Mouse (Mus musculus) mesoderm, embryonic 11.5 days (tissue): ENCODE data around the gene 2010111I01Rik.
"Not testable (repeated sequence)": the region's sequence is repeated elsewhere in the genome, so short reads cannot be mapped to it uniquely, and the experiment has no call there.

Source experiments
- DNase-seq: peaks from one replicate; pipeline ENCODE4 v3.0.0-alpha.2; 2012; ENCODE audit warnings: low read depth, low spot score

2010111I01Rik gene

DNA sequence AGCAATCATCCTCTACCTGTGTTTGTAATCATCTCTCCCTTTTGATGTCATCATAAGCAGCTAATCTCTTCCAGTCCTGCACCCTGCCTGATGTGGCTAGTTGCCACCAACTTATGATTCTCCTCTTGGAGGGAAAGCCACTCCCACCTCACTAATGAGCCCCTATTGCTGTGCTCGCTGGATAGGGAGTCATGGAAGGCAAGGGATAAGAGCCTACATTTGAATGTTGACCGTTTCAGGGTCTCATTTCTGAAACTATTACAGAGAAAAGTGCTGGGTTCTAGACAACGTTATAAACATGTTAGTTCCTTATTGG lies 109.9 kb downstream of the 2010111I01Rik start:
- DNase-seq: no peak

GRCm38 (mm10) chr13:63075331-63075855 lies 110.7 kb downstream of the 2010111I01Rik start:
- DNase-seq: no peak

GRCm38 (mm10) chr13:63080191-63080590 lies 115.5 kb downstream of the 2010111I01Rik start:
- DNase-seq: no peak

- no peak for DNase-seq
Observed at GRCm38 (mm10) chr13:63080823-63081222, 116.1 kb downstream of the 2010111I01Rik start.

GRCm38 (mm10) chr13:63082555-63083136 lies 118.0 kb downstream of the 2010111I01Rik start:
- DNase-seq: no peak

- DNase-seq: not testable (repeated sequence)
Observed at GRCm38 (mm10) chr13:63083139-63083538, 118.4 kb downstream of the 2010111I01Rik start.

- no peak for DNase-seq
Observed at GRCm38 (mm10) chr13:63083663-63084062, 119.0 kb downstream of the 2010111I01Rik start.

GRCm38 (mm10) chr13:63087865-63088683 lies 123.4 kb downstream of the 2010111I01Rik start:
- no peak for DNase-seq

GRCm38 (mm10) chr13:63089513-63089912 lies 124.8 kb downstream of the 2010111I01Rik start:
- no peak for DNase-seq

- peak; percentile 54 for DNase-seq
Observed at GRCm38 (mm10) chr13:63091246-63091645, 126.6 kb downstream of the 2010111I01Rik start.

GRCm38 (mm10) chr13:63092299-63092698 lies 127.6 kb downstream of the 2010111I01Rik start:
- DNase-seq: no peak

DNA sequence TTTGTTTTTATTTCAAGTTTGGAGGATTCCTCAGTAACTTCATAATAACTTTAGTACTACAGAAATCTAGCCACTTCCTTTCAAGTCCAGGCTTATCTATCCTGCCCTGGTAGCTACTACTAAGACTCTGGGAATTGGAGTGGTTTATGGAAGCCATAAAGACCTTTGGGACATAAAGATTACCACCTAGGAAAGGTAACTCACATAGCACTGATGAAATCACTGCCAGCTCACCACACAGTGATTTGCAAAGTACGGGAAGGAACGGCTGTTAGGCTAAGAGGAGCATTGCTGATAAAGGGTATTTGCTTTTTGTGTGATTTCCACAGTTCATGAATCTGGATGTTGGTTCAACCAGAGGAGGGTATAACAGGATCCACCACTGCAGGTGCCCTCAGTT lies 128.2 kb downstream of the 2010111I01Rik start:
- DNase-seq: no peak

GRCm38 (mm10) chr13:63093636-63094035 lies 128.9 kb downstream of the 2010111I01Rik start:
- DNase-seq: no peak

GRCm38 (mm10) chr13:63094317-63095131 lies 129.8 kb downstream of the 2010111I01Rik start:
- no peak for DNase-seq

GRCm38 (mm10) chr13:63096764-63097163 lies 132.1 kb downstream of the 2010111I01Rik start:
- DNase-seq: no peak

- no peak for DNase-seq
Observed at GRCm38 (mm10) chr13:63097440-63097930, 132.8 kb downstream of the 2010111I01Rik start.

DNA sequence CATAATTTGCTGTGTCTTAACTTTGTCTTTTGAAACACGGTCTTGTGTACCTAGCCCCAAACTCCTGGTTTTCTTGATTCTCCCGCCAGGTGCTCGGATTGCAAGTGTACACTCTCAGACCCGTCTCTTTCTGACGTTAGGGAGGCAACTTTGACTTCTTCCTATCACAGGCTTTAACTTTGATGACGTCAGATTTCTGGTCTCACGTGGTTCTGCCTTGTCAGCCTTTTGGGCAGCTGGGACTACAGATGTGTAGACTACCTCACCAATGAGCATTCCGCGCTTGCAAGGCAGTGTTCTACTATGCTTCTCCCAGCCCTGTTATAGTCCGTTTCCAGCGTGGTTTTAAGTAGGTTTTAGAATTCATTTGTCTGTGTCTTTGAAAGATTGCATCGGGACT lies 137.1 kb downstream of the 2010111I01Rik start:
- DNase-seq: no peak

- peak; percentile 30 for DNase-seq
Observed at GRCm38 (mm10) chr13:63102848-63103585, 138.3 kb downstream of the 2010111I01Rik start.

- DNase-seq: no peak
Observed at GRCm38 (mm10) chr13:63106574-63106973, 141.9 kb downstream of the 2010111I01Rik start.

GRCm38 (mm10) chr13:63108601-63109000 lies 143.9 kb downstream of the 2010111I01Rik start:
- DNase-seq: no peak
